Mouse (Mus musculus): ENCODE data around the gene Atxn7l2. TPM values are rescaled to one million over a fixed set of nuclear protein-coding genes. Genes with fewer than 3 reads are reported as not detected.

Atxn7l2 gene
- total and polyA plus RNA-seq, 3 experiments = 5.6 to 14.6 TPM; not detected in 1

DNA sequence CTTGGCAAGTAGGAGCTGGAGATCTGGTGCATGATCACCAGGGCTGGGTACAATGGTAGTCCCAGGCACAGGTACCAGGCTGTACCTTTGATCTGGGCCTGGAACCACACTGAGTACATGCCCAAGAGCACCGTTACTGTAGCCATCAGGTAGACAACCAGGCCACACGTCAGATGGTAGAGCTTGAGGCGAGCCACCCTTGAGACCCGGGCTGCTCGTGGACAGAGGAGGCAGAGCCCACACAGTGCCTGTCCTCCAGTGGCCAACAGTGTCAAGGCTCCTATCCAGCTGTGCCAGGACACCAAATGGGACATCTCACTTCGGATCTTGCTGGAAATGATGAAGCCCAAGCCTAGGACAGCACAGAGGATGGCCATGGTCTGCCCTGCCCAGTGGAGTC, 11.5 kb downstream of the Atxn7l2 start:
- Histone ChIP-seq H3K36me3 (ENCODE audit: control insufficient read depth in 1 of 2, insufficient read depth in 2 of 2, low read length in 2 of 2) (peaks cover 0 to 5% of the 10 kb centered on the region in 2 experiments; a peak in 2 of 4 replicates), H3K9me3 (replicated peaks; ENCODE audit: insufficient read depth, low read length) (no peaks in the 10 kb centered on the region), H3K79me2 (ENCODE audit: control insufficient read depth, insufficient read depth, low read length, poor library complexity) (no peaks in the 10 kb centered on the region; the same call in 1 of the 2 replicates), H3K9ac (ENCODE audit: control insufficient read depth, low read depth, low read length, poor library complexity, severe bottlenecking) (no peak overlapping the region), H3K4me1 (ENCODE audit: control insufficient read depth in 1 of 2, insufficient read depth in 2 of 2, low read length in 2 of 2) (peaks cover 0 to 6% of the 10 kb centered on the region in 2 experiments; a peak in 1 of 4 replicates), H3K27ac (ENCODE audit: control insufficient read depth, low read depth, low read length) (no peak overlapping the region), H3K4me3 (ENCODE audit: control insufficient read depth in 1 of 2, insufficient read depth in 1 of 2, low read depth in 2 of 2, low read length in 2 of 2) (no peak overlapping the region), H3K27me3 (ENCODE audit: control insufficient read depth in 1 of 2, insufficient read depth in 2 of 2, low read length in 2 of 2) (no peaks in the 10 kb centered on the region)
- DNase-seq (ENCODE audit: low read depth, low spot score) = no peak
- TF ChIP-seq USF2 (IDR thresholded peaks at IDR 0.05; ENCODE audit: borderline replicate concordance in 1 of 2, insufficient read depth in 1 of 2, low read depth in 1 of 2, low read length in 2 of 2) (no peak), HCFC1 (IDR thresholded peaks at IDR 0.05; ENCODE audit: low read depth, low read length) (no peak), TAL1 (IDR thresholded peaks at IDR 0.05; ENCODE audit: low read length) (no peak), MAZ (IDR thresholded peaks at IDR 0.05; ENCODE audit: low read depth, low read length) (no peak), MXI1 (IDR thresholded peaks at IDR 0.05; ENCODE audit: low read depth, low read length) (no peak), UBTF (IDR thresholded peaks at IDR 0.05; ENCODE audit: borderline replicate concordance, insufficient read depth, low read depth, low read length) (no peak)

DNA sequence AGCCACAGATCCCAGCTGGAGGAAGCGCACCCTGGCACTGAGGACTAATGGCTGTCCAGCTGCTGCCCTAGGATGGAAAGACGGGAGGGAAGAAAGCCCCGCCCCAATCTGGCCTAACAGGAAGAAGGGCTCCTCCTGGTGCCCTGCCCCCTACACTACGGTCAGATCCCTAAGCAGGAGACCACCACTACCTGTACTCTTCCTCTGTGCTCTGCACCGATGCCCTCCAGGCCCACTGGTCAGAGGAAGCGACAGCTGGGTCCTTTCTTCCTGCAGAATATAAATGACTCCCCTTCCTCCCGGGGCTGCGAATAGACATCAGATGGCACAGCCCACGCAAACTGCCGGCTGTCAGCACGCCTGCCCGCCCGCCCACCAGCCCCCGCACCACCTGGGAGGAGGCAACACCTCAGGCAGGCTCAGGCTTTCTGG, 13.7 kb downstream of the Atxn7l2 start:
- no peaks in the 10 kb centered on the region for H3K27me3 ChIP-seq (ENCODE audit: control insufficient read depth in 1 of 2, insufficient read depth in 2 of 2, low read length in 2 of 2)
- no peak for DNase-seq (ENCODE audit: low read depth, low spot score)
- H3K27ac ChIP-seq (ENCODE audit: control insufficient read depth, low read depth, low read length) = no peak overlapping the region
- no peak overlapping the region for H3K9ac ChIP-seq (ENCODE audit: control insufficient read depth, low read depth, low read length, poor library complexity, severe bottlenecking)
- TF ChIP-seq HCFC1 (IDR thresholded peaks at IDR 0.05; ENCODE audit: low read depth, low read length) (no peak), USF1 (IDR thresholded peaks at IDR 0.05; ENCODE audit: low read depth, low read length) (no peak), E2F4 (IDR thresholded peaks at IDR 0.05; ENCODE audit: borderline replicate concordance, low read depth, low read length) (no peak)
- no peaks in the 10 kb centered on the region; the same call in 1 of the 2 replicates for H3K79me2 ChIP-seq (ENCODE audit: control insufficient read depth, insufficient read depth, low read length, poor library complexity)
- peaks cover 0 to 5% of the 10 kb centered on the region in 2 experiments; a peak in 2 of 4 replicates for H3K36me3 ChIP-seq (ENCODE audit: control insufficient read depth in 1 of 2, insufficient read depth in 2 of 2, low read length in 2 of 2)
- H3K4me3 ChIP-seq (ENCODE audit: control insufficient read depth in 1 of 2, insufficient read depth in 1 of 2, low read depth in 2 of 2, low read length in 2 of 2) = no peak overlapping the region
- H3K9me3 ChIP-seq (replicated peaks; ENCODE audit: insufficient read depth, low read length) = no peaks in the 10 kb centered on the region
- H3K4me1 ChIP-seq (ENCODE audit: control insufficient read depth in 1 of 2, insufficient read depth in 2 of 2, low read length in 2 of 2) = peaks cover 0 to 6% of the 10 kb centered on the region in 2 experiments; a peak in 1 of 4 replicates

DNA sequence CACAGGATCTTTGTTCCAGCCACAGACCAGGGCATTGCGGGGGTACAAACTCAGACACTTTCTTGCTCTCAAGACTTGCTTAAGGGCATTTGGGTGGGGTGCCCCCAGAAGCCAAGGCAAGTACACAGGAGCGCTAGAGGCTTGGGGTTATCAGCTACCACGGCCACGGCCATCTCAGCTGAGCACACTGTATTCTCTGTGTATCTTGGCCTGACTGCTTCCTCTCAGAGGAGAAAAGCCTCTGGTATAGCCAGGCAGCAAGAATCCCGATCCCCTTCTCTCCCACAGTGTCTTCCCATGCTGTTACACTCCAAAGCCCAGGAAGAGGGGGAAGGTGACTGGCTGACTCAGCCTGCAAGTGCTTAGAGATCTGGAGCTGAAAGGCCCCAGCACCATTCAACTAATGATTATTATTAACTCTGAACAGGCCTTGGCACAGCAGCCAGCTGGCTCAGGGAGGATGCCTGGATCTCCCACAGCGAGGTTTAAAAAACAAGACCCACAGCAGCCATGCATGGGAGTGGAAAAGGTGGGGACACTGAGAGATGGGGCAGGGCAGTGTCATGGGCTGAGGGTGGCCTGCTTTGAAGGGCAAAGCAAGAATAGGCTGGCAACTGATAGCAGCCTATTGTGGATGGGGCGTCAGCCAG, 14.7 kb downstream of the Atxn7l2 start:
- H3K27ac ChIP-seq (ENCODE audit: control insufficient read depth, low read depth, low read length) = no peak overlapping the region
- H3K27me3 ChIP-seq (ENCODE audit: control insufficient read depth in 1 of 2, insufficient read depth in 2 of 2, low read length in 2 of 2) = no peaks in the 10 kb centered on the region
- no peaks in the 10 kb centered on the region for H3K9me3 ChIP-seq (replicated peaks; ENCODE audit: insufficient read depth, low read length)
- no peak for DNase-seq (ENCODE audit: low read depth, low spot score)
- H3K36me3 ChIP-seq (ENCODE audit: control insufficient read depth in 1 of 2, insufficient read depth in 2 of 2, low read length in 2 of 2) = peaks cover 0 to 7% of the 10 kb centered on the region in 2 experiments; a peak in 2 of 4 replicates
- no peaks in the 10 kb centered on the region; the same call in 1 of the 2 replicates for H3K79me2 ChIP-seq (ENCODE audit: control insufficient read depth, insufficient read depth, low read length, poor library complexity)
- no peak overlapping the region for H3K4me3 ChIP-seq (ENCODE audit: control insufficient read depth in 1 of 2, insufficient read depth in 1 of 2, low read depth in 2 of 2, low read length in 2 of 2)
- H3K9ac ChIP-seq (ENCODE audit: control insufficient read depth, low read depth, low read length, poor library complexity, severe bottlenecking) = no peak overlapping the region
- peaks cover 2 to 6% of the 10 kb centered on the region in 2 experiments; a peak in 3 of 4 replicates for H3K4me1 ChIP-seq (ENCODE audit: control insufficient read depth in 1 of 2, insufficient read depth in 2 of 2, low read length in 2 of 2)
- TF ChIP-seq JUND (IDR thresholded peaks at IDR 0.05; ENCODE audit: low read depth, low read length) (no peak), SMC3 (IDR thresholded peaks at IDR 0.05; ENCODE audit: low read depth, low read length) (no peak), MAFK (IDR thresholded peaks at IDR 0.05; ENCODE audit: borderline replicate concordance, low read depth, low read length) (no peak), GABPA (IDR thresholded peaks at IDR 0.05; ENCODE audit: low read depth, low read length) (no peak), ZMIZ1 (IDR thresholded peaks at IDR 0.05; ENCODE audit: low read depth, low read length) (no peak), CHD1 (IDR thresholded peaks at IDR 0.05; ENCODE audit: low read depth, low read length) (no peak), SIN3A (IDR thresholded peaks at IDR 0.05; ENCODE audit: low read length) (no peak), MYC (IDR thresholded peaks at IDR 0.05; ENCODE audit: low read depth, low read length) (no peak), POLR2AphosphoS2 (IDR thresholded peaks at IDR 0.05; ENCODE audit: low read length) (no peak)

Data from MEL (cell line).